Mouse (Mus musculus) cerebellum, adult 8-10 months (tissue): ENCODE measurements around the gene Gcsh.
A peak's percentile ranks its signal among the peaks of the same experiment; 100 is the strongest.

Experiments used
- DNase-seq: peaks from one replicate; pipeline ENCODE4 v3.0.0; 2022

Gene Gcsh

DNA sequence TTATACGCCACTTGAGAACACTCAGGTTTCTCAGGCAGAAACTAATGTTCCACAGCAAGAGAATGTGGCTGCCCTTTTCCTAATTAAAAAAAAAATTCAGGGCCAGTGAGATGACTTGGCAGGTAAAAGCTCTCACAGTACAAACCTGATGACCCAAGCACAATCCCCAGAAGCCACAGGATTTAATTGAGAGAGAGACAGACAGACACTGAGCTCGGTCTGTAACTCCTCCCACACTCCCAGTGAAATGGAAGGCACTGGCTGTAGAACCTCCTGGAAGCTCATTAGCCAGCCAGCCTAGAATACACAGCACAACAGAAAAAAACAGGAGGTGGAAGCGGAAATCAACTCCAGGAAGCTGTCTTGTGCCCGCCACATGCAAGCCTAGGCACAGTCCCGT, 17.7 kb downstream of the Gcsh start:
- no peak for DNase-seq

DNA sequence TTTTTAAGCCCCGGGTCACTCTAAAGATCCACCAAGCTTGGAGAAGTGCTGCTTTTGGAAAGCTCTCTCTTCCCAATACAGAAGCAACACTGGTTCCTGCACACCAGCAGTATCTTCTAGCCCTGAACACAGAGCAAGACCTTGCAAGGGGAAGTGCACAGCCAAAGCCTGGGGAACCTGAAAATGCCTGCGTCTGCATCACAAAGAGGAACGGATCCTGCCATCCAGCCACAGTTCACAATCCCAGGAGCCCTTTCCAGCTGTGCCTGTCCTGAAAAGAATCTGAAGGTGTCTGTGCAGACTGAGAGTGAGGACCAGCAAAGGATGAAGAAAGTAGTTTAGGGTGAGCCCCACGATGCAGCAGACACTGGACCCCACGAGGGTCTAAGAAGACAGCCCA, 18.3 kb downstream of the Gcsh start:
- DNase-seq = no peak

GRCm38 (mm10) chr8:116969531-116969930, 23.8 kb downstream of the Gcsh start:
- DNase-seq = no peak

DNA sequence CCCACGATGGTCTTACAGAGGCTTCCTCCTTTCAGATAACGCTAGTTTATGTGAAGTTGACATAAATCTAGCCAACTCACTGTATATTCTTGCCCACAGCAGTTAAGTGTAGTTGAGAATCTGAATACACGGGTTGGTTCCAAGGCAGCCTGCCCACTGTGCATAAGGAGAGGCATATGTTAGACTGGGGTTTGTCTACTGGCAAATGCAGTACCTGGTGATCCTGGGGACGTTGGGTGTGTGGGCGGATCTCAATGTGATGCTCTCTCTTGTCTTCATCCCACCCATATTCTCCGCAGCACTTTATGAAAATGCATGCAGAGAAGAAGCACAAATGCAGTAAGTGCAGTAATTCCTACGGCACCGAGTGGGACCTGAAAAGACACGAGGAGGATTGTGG, 38.9 kb downstream of the Gcsh start:
- no peak for DNase-seq

DNA sequence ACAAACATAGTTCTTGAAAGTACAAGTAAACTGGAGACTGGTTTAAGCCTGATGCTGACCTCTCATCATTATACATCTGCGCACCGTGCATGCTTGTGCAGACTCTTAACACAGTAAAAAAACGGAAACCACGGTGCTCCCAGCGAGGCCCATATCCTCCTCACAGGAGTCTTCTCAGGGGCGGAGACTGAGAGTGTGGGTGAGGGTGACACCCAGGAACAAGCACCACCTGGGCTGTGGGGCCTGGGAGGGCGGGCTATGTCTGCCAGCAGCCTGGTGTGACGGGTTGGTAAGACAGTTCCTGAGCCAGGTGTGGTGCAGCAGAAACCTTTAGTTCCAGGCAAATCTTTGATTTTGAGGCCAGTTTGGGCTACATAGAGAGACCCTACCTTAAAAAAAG, 40.9 kb downstream of the Gcsh start:
- DNase-seq = no peak

DNA sequence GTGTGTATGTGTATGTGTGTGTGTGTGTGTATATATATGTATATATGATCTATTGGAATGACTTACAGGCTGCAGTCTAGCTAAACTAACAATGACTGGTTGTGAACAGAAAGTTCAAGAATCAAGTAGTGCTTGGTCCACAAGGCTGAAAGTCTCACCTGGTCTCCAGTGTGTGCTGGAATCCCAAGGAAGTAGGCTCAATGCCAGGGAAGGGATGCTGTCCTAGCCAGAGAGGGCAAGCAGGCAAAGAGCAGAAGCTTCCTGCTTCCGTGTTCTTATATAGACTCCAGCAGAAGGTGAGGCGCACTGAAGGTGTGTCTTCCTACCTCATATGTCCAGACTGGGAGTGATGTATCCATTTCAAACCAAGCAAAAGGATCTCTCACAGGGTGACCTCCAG, 41.6 kb downstream of the Gcsh start:
- no peak for DNase-seq

- no peak for DNase-seq
These were observed 42.0 kb downstream of the Gcsh start for GRCm38 (mm10) chr8:116951369-116951768.

DNA sequence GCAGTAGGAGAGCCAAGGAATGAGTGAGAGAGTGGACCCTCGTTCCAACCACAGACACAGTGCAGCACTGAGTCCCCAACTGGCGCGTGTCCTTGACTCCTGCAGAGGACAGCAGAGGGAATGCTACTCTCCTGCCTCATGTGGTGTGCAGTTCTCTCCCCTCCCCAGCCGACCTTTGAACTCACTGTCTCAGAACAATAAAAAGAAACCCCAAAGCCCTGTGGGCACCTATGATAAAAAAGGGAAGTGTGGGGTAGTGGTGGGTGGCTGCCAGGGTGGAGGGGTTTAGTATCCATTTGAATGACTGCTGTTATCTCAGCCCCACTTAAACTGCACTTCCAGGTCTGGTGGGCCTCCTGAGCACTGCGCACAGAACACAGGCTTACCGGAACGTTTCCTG, 45.7 kb downstream of the Gcsh start:
- no peak for DNase-seq

DNA sequence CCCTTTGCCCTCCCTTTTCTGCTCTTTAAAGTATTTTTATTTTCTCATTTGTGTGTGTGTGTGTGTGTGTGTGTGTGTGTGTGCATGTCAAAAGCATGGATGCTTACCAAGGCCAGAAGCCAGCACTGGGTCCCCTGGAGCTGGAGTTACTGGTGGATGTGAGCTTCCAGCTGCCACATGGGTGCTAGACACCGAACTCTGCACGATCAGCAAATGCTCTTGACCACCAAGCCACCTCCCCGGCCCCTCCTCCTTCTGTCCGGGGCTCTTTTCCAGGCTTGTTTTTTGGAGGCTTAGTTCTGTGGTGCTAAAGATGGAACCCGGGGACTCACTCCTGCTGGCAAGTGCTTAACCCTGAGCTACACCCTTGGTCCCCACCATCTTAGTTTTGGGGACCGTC, 46.5 kb downstream of the Gcsh start:
- DNase-seq = no peak

GRCm38 (mm10) chr8:116946268-116946838, 47.0 kb downstream of the Gcsh start:
- no peak for DNase-seq

DNA sequence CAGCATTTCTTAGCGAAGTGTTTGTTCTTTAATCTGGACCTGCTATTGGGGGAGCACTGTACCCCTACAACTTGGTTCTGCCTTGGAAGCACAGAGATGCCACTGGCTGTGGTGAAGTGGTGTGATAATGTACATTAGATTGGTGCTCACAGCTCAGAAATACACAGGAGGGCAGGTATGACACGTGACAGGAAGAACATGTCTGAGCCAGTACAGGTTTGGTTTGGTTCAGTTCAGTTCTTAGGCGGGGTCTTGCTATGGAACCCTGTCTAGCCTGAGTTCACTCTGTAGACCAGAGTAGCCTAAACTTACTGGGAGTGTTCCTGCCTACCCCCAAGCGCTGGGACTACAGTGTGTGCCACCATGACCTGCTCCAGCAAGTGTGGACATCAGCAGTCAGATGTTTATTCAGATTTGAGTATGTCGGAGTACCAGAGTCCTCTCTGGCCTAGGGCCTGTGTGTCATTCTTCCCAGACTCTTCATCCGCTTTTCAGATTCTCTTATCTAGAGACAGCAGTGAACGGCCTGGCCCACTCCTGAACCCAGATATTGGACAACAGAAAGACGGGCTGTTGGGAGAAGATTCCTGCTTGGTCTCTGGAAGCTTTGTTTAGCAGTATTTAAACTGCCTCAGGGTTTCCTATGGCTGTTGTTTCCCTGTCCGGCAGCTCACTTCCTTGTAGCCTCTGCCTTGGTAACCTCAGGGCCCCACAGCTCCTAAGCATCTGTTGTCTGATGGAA, 48.0 kb downstream of the Gcsh start:
- no peak for DNase-seq

DNA sequence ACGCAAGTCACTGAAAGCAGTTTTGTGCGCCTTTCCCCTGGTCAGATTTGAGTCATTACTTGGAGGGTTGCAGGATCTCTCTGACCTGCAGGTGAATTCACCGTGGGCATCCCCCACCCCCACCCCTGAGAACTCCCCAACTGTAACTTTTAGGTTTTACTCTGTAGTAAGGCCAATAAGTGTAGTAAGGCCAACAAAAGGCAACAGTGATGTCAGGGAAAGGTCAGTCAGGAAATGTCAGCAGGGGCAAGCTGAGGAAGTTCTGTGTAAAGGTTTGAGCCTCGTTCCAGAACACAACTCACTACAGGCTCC, 49.0 kb downstream of the Gcsh start:
- DNase-seq = no peak

DNA sequence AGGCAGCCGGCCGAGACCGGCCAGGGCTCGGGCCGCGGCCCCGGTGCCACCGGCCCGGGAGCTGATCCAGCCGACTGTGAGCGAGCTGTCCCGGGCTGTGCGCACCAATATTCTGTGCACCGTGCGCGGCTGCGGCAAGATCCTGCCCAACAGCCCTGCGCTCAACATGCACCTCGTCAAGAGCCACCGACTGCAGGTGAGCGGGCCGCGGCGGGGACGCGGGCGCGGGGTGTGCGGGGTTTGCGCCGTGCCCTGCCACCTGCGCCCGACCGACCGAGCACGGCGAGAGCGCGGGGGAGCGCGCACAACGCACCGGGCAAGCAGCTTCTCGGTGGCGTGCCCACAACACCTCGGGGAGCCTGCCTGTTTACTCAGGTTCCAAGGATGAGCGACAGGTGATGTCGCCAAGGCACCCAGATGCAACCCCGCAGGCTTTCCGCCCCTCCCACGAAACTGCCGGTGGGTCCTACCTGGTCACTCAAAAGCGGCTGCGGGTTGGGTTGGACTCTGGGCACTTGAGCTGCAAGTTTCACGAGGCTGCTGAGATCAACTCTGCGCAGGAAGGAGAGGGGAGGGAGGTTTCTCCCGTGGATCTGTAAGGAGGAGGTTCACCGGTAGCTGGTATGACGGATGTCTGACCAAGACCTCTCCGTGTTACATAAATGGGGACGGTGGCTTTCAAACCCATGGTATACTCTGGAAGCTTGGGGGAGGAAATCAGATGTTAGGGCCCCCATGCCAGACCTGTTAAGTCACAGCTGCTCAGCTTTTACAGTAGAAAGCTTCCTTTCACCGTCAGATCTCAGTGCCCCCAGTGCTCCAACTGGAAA, 49.6 kb downstream of the Gcsh start:
- no peak for DNase-seq

GRCm38 (mm10) chr8:116943161-116943554, 50.2 kb downstream of the Gcsh start, which contains the start of gene Atmin:
Gene Atmin, plus strand, starts transcription at chr8:116943393.
- peak; percentile 85 for DNase-seq

- DNase-seq = no peak
These were observed 50.9 kb downstream of the Gcsh start for GRCm38 (mm10) chr8:116942284-116943058.

DNA sequence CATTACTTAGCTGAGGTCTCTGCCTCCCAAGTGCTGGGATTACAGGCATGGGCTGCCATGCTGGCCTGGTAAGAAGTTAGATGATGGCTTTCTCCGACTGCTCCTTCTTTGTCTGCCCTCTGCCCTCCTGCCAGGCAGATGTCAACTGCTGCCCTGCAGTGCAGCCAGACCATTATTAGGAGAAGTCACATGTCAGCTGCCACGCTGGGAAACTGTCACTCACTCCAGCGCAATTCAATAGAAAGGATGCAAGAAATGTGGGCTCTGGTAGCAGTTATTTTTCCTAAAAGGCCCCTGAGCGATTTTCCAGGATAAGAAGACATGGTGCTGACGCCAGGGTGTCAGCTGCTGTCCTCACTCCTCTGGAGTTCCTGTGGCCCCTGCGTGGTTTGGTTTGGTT, 57.8 kb downstream of the Gcsh start:
- no peak for DNase-seq

- no peak for DNase-seq
These were observed 58.4 kb downstream of the Gcsh start for GRCm38 (mm10) chr8:116934976-116935375.
